Mouse (Mus musculus) T-helper 17 cell (primary cell): Measurements from ENCODE around the gene Tmem237.

Experiments
- in situ Hi-C, 2 experiments: fragments of 300-600 bp; cut with MboI, MseI; formaldehyde crosslinking; loops; 1 replicate in 1 of 2; 2 replicates in 1 of 2; pipeline ENCODE4 v1.15.1; 2025; ENCODE audit warnings: high pct_unique_total_duplicates in 2 of 2

Gene Tmem237

GRCm38 (mm10) chr1:59119720-59120457 is at the start of gene Tmem237:
TSS of gene Tmem237 (minus strand) at chr1:59120408.
- in situ Hi-C loops = no loop called here

- in situ Hi-C loops = no loop called here
Measured at GRCm38 (mm10) chr1:59169586-59169985, 49.4 kb upstream of the Tmem237 start.

DNA sequence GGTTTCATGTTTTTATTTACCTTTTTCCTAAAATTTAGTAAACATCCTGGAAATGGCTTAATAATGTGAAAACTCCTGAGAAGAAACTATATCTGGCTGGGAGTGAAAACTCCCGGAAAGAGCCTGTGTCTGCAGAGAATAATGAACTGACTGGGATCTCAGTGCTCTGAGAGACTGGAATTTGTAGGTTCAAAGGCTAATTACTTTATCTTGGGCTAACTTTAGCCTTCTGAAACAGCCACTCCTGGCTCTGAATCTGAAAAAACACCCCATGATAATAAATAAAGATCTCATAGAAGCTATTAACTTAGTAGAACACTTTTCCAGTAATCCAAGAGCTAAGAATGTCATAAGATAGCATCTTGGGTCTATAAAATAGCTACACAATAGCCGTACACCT is 48.3 kb upstream of the Tmem237 start:
- in situ Hi-C loops = no loop called here

DNA sequence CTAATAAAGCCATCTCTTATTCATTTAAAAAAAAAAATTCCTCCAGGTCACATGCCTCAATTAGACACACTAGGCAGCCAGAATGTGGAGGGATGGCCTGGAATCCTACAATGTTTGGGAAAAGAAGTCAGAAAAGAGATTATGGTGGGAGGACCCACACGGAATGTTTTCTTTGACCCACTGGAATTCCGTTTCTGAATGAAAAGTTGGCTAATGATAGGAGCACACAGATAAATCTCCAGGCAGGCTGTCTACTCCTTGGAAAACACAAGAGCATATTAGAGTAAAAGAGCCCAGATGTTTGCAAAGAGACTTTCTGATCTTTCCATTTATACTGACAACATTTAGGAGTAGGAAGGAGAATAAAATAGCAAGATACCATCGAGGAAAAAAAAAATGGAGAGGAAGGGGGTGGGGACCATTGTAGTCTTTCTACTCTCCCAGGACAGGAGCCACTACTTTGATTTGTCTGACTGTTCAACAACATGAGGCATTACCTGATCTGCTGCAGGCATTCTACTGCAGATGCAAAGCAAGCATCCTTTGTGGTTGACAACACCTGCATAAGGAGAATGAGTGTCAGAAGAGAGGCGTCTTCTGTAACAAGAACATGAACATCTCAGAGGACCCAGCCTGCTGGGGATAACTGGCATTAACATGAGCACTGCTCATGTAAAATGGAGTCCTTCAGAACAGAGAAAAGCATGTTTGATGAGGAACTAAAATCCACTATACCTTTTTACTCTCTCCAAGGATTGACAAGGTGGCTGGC is 47.6 kb upstream of the Tmem237 start:
- in situ Hi-C loops = no loop called here

DNA sequence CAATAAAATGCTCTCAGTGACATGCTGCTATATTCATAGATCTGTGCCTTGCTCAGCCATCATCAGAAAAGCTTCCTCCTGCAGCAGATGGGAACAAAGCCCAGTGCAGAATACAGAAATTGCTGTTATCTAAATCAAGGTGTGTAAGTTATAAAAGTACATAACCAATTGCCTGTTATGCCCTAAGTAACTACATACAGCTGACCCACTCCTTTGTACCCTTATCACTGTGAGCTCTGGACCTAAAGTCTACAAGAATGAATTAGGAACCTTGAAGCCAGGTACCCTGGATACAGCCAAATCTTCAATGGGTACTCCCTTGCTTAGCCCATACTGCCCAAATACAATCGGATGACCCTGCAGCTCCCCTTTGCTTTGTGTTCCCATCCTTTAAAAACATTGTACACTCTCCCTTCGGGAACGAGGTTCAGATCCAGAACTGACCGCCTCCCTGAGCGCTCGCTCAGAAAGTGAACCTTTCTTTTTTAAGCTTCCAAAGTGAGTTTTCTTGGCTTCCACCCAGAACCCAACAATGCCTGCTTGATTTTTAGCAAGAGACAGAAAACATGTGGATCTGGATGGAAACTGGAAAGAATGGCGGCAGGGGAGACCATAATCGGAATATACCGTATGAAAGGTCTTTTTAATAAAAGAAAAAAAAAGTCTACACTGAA is 46.2 kb upstream of the Tmem237 start:
- in situ Hi-C loops = no loop called here

DNA sequence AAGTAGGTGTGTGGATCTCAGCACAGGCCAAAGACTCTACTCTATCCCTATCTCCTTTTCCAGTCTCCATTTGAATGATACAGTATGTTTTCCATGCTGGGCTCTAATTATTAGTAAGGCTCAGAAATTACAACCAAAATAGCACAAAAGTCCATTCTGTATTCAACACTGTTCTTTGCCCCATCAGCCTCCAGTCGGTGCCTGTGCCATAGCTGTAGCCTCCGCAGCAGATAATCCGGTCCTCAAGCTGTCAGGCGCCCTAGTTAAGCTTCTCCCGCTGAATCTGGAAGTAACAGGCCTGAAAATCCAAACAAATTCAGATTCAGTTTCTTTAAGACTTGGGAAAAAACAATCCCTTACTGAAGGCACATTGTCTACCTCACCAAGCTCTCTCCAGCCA is 43.7 kb upstream of the Tmem237 start:
- in situ Hi-C loops = no loop called here

- in situ Hi-C loops = no loop called here
Measured at GRCm38 (mm10) chr1:59163030-59163461, 42.8 kb upstream of the Tmem237 start, which contains the start of gene Mpp4. TSS of gene Mpp4 (minus strand) at chr1:59163389.

DNA sequence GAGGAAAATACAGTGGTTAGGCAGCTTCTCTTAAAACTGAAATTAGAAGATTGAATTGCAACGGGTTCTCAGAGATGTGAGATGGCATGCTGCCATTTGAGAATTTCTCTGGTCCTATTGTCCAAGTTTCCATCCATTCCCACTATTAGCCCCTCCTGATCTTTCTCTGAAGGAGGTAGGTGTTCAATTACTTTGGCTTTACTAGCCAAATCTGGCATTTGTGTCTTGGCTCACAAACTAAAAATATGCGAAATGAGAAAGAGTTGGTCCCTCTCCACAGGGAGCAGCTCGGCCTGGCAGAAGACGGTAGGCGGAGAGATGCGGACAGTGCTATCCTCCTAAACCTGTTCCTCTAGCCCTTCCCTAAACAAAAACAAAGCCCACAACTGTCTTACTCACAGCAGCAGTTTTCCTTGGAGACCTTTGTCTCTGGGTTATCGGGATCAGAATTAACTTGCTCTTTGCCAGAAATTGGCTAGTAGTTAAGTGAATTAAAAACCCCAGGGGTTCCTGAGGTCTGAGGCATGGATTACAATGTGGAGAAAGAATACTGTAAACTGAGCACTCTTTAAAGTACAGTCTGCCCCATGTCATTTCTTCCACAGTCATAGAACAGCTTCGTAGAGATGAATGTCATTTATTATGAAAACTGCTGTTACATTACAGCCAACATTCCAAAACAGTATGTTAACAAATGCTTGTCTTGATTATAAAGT is 42.3 kb upstream of the Tmem237 start:
- in situ Hi-C loops = no loop called here

GRCm38 (mm10) chr1:59161396-59161795 is 41.2 kb upstream of the Tmem237 start:
- in situ Hi-C loops = no loop called here

GRCm38 (mm10) chr1:59160871-59161270 is 40.7 kb upstream of the Tmem237 start:
- in situ Hi-C loops = no loop called here

- in situ Hi-C loops = no loop called here
Measured at GRCm38 (mm10) chr1:59159136-59159535, 38.9 kb upstream of the Tmem237 start.

DNA sequence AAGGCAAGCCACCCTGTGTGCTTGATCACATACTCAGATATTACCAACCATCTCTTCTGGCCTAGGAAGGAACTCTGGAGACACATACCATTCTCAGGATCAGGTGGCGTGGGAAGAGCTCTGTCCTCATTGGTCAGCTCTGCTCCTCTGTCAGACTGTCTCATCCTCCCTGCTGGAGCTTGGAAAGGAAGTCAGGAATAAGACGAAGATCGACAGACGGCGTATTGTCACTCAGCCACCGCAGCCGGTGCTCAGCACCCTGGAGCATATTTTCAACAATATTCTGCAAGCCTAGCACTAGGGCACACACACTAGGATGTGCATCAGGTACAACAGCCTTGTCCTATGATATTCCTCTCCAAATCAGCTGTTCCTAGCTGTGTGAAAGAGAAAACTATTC is 38.3 kb upstream of the Tmem237 start:
- in situ Hi-C loops = no loop called here

DNA sequence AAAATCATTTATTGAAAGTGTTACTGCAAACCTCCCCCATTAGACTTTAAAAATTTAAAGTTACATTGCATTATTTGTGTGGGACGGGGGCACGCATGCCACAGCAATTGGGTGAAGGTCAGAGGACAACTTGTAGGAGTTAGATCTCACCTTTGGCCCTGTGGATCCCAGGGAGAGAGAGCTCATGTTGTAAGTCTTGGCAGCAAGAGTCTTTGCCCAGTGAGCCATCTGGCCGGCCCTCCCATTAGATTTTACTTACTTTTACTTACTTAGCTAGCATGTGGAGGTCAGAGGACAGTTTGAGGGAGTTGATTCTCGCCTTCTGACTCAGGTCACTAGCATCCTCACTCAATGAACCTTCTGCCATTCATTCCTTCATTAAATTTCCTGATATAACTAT is 37.6 kb upstream of the Tmem237 start:
- in situ Hi-C loops = no loop called here

GRCm38 (mm10) chr1:59152346-59152745 is 32.1 kb upstream of the Tmem237 start:
- in situ Hi-C loops = no loop called here

DNA sequence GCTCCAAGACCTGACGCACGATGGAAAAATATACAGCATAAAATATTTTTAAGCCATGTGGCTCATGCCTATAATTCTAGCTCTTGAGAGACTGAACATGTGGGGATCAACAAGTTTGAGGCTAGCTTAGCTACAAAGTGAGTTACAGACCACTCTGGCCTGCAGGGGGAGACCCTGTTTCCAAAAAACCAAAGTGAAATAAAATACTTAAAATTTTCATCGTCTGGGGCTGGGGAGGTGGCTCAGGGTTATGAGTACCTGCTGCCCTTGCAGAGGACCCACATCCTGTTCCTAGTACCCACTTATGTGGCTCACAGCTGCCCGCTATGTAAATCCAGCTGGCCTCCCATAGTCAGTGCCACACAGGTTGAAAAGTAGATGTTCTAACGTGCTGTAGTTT is 30.3 kb upstream of the Tmem237 start:
- in situ Hi-C loops = no loop called here

DNA sequence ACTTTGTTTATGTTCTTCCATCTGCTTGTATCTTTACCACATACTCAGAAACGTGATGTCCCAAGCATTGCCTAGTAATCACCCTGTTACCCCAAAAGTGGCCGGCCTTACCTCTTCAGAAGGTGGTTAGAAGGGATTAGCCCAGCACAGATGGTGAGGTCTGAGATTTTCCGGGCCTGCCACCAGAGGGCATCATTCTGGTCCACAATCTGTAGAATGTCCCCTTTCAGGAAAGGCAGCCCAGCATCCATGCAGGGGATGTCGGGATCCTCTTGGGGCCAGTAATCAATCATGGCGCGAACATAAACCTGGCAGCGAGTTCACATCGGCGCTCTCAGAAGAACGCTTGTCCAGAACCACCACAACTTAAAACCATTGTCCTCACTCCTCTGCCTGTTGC is 24.3 kb upstream of the Tmem237 start:
- in situ Hi-C loops = loop anchor here (5.0 to 25.0 kb wide), 3 partner anchors 93 to 370 kb away; partner anchors contain the start of genes Als2 (in 1 of the 2) and Casp8 (in 1 of the 2)

GRCm38 (mm10) chr1:59142809-59143208 is 22.6 kb upstream of the Tmem237 start:
- in situ Hi-C loops = loop anchor here (5.0 to 25.0 kb wide), 3 partner anchors 94 to 368 kb away; partner anchors contain the start of genes Als2 (in 1 of the 2) and Casp8 (in 1 of the 2)

GRCm38 (mm10) chr1:59134419-59134818 is 14.2 kb upstream of the Tmem237 start:
- in situ Hi-C loops = loop anchor here in 1 of 2 experiments (25.0 kb wide), 1 partner anchor 347 kb away; the partner anchor contains the start of gene Casp8

- in situ Hi-C loops = loop anchor here in 1 of 2 experiments (25.0 kb wide), 1 partner anchor 342 kb away; the partner anchor contains the start of gene Casp8
Measured at GRCm38 (mm10) chr1:59128879-59129278, 8.7 kb upstream of the Tmem237 start.

GRCm38 (mm10) chr1:59125558-59125957 is 5.3 kb upstream of the Tmem237 start:
- in situ Hi-C loops = loop anchor here in 1 of 2 experiments (25.0 kb wide), 1 partner anchor 338 kb away; the partner anchor contains the start of gene Casp8

DNA sequence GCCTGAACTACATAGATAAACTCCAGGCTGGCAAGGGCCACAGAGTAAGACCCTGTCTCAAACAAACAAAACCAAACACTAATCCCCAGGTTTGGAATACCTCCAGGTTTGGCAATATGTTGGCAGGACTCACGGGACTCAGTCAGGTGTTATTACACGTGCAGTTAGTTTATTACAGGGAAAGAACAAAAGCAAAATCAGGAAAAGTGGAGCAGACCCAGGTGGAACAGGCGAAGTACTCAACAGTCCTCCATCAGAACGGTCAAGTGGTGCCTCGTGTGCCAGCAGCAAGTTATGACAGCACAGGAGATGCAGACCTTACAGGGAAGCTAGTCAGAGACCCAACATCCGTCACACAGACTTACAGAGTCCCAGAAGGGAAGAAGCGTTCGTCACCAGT is 9.7 kb downstream of the Tmem237 start:
- in situ Hi-C loops = no loop called here
